Mouse (Mus musculus): ENCODE measurements around the gene Slc6a11. TPM values are rescaled to one million over a fixed set of nuclear protein-coding genes. Genes with fewer than 3 reads are reported as not detected.
A peak's percentile ranks its signal among the peaks of the same experiment; 100 is the strongest.

Gene Slc6a11
- polyA plus RNA-seq, 1 experiment: 320 TPM

GRCm38 (mm10) chr6:114174398-114175140, 43.5 kb downstream of the Slc6a11 start:
- DNase-seq (ENCODE audit: extremely low spot score in 1 of 2, low spot score in 1 of 2): no peak

- no peak for DNase-seq (ENCODE audit: extremely low spot score in 1 of 2, low spot score in 1 of 2)
Measured at GRCm38 (mm10) chr6:114178141-114178540, 47.1 kb downstream of the Slc6a11 start.

GRCm38 (mm10) chr6:114182366-114183179, 51.5 kb downstream of the Slc6a11 start:
- DNase-seq (ENCODE audit: extremely low spot score in 1 of 2, low spot score in 1 of 2): no peak

GRCm38 (mm10) chr6:114187121-114187520, 56.1 kb downstream of the Slc6a11 start:
- DNase-seq (ENCODE audit: extremely low spot score in 1 of 2, low spot score in 1 of 2): no peak

GRCm38 (mm10) chr6:114188869-114189268, 57.8 kb downstream of the Slc6a11 start:
- no peak for DNase-seq (ENCODE audit: extremely low spot score in 1 of 2, low spot score in 1 of 2)

GRCm38 (mm10) chr6:114195998-114196397, 65.0 kb downstream of the Slc6a11 start:
- DNase-seq (ENCODE audit: extremely low spot score in 1 of 2, low spot score in 1 of 2): peak in 1 of 2 experiments; percentile 33

GRCm38 (mm10) chr6:114199200-114199845, 68.3 kb downstream of the Slc6a11 start:
- peak in 1 of 2 experiments; percentile 27 for DNase-seq (ENCODE audit: extremely low spot score in 1 of 2, low spot score in 1 of 2)

GRCm38 (mm10) chr6:114204557-114204956, 73.5 kb downstream of the Slc6a11 start:
- DNase-seq (ENCODE audit: extremely low spot score in 1 of 2, low spot score in 1 of 2): no peak

GRCm38 (mm10) chr6:114208296-114208695, 77.3 kb downstream of the Slc6a11 start:
- no peak for DNase-seq (ENCODE audit: extremely low spot score in 1 of 2, low spot score in 1 of 2)

GRCm38 (mm10) chr6:114214393-114214792, 83.4 kb downstream of the Slc6a11 start:
- no peak for DNase-seq (ENCODE audit: extremely low spot score in 1 of 2, low spot score in 1 of 2)

GRCm38 (mm10) chr6:114216741-114217414, 85.8 kb downstream of the Slc6a11 start:
- peak in 1 of 2 experiments; percentile 71 for DNase-seq (ENCODE audit: extremely low spot score in 1 of 2, low spot score in 1 of 2)

- DNase-seq (ENCODE audit: extremely low spot score in 1 of 2, low spot score in 1 of 2): peak in 1 of 2 experiments; percentile 77
Measured at GRCm38 (mm10) chr6:114224399-114224798, 93.4 kb downstream of the Slc6a11 start.

- DNase-seq (ENCODE audit: extremely low spot score in 1 of 2, low spot score in 1 of 2): peak in 1 of 2 experiments; percentile 36
Measured at GRCm38 (mm10) chr6:114227378-114227777, 96.3 kb downstream of the Slc6a11 start.

- DNase-seq (ENCODE audit: extremely low spot score in 1 of 2, low spot score in 1 of 2): no peak
Measured at GRCm38 (mm10) chr6:114228196-114228595, 97.2 kb downstream of the Slc6a11 start.

- no peak for DNase-seq (ENCODE audit: extremely low spot score in 1 of 2, low spot score in 1 of 2)
Measured at GRCm38 (mm10) chr6:114238892-114239644, 108.0 kb downstream of the Slc6a11 start.

- no peak for DNase-seq (ENCODE audit: extremely low spot score in 1 of 2, low spot score in 1 of 2)
Measured at GRCm38 (mm10) chr6:114245665-114246064, 114.6 kb downstream of the Slc6a11 start.

GRCm38 (mm10) chr6:114250311-114250710, 119.3 kb downstream of the Slc6a11 start:
- DNase-seq (ENCODE audit: extremely low spot score in 1 of 2, low spot score in 1 of 2): peak; percentile 55 to 93

GRCm38 (mm10) chr6:114254927-114255326, 123.9 kb downstream of the Slc6a11 start:
- peak; percentile 50 to 66 for DNase-seq (ENCODE audit: extremely low spot score in 1 of 2, low spot score in 1 of 2)

GRCm38 (mm10) chr6:114257762-114258361, 126.8 kb downstream of the Slc6a11 start:
- DNase-seq (ENCODE audit: extremely low spot score in 1 of 2, low spot score in 1 of 2): no peak

Data from frontal cortex, adult 2 months (tissue).